Mouse (Mus musculus) lung, adult 2 months (tissue): Measurements from ENCODE around the gene Tnrc6c.

Source experiments
- CTCF ChIP-seq: fragments of 200-500 bp; IDR thresholded peaks from 2 replicates; pipeline ENCODE4 v1.5.1; 2011; ENCODE audit warnings: mild to moderate bottlenecking, low read length, control low read depth; ENCODE audit not compliant: insufficient read depth
- POLR2A ChIP-seq: fragments of 200-500 bp; IDR thresholded peaks from 2 replicates; pipeline ENCODE4 v1.6.1; 2011; ENCODE audit warnings: low read depth, mild to moderate bottlenecking, control low read depth, low read length, borderline replicate concordance; ENCODE audit errors: extremely low read depth

GRCm38 (mm10) chr11:117748628-117749027 lies 94.5 kb downstream of the Tnrc6c start:
- TF ChIP-seq CTCF (no peak), POLR2A (no peak)
